Mouse (Mus musculus) heart, embryonic 16.5 days (tissue): ENCODE measurements at regions not wholly inside any gene's neighbourhood (a gene's known extent, or its start where the extent isn't known, plus 50 kb on each side); places are given as distances from the start of the nearest gene placed in this dataset.

Experiments
- ATAC-seq: fragments of 200-750 bp; cut with Nextera tagmentation; replicated peaks from 2 replicates; pipeline ENCODE4 v1.8.0; 2017; ENCODE audit warnings: moderate number of reproducible peaks; ENCODE audit not compliant: insufficient read depth, low FRiP score; ENCODE audit errors: extremely low read depth
- H3K27ac ChIP-seq: fragments of 300-500 bp; sonication (generic); 2 replicates; pipeline ENCODE4 v1.5.1; 2014; ENCODE audit warnings: mild to moderate bottlenecking, low read length, control low read depth, moderate library complexity
- H3K27me3 ChIP-seq: fragments of 300-500 bp; sonication (generic); 2 replicates; pipeline ENCODE4 v1.6.1; 2014; ENCODE audit warnings: low read length, mixed read lengths; ENCODE audit not compliant: control insufficient read depth, insufficient read depth
- H3K36me3 ChIP-seq: fragments of 300-500 bp; sonication (generic); 2 replicates; pipeline ENCODE4 v1.6.1; 2014; ENCODE audit not compliant: control insufficient read depth, insufficient read depth
- H3K4me1 ChIP-seq: fragments of 300-500 bp; sonication (generic); 2 replicates; pipeline ENCODE4 v1.6.1; 2014; ENCODE audit warnings: low read length, mixed read lengths; ENCODE audit not compliant: control insufficient read depth, insufficient read depth
- H3K4me2 ChIP-seq: fragments of 300-500 bp; sonication (generic); 2 replicates; pipeline ENCODE4 v1.6.1; 2014; ENCODE audit warnings: low read depth, mild to moderate bottlenecking, control low read depth, low read length
- H3K4me3 ChIP-seq: fragments of 300-500 bp; sonication (generic); 2 replicates; pipeline ENCODE4 v1.5.1; 2014; ENCODE audit warnings: mild to moderate bottlenecking, control low read depth, low read length
- H3K9ac ChIP-seq: fragments of 300-500 bp; sonication (generic); 2 replicates; pipeline ENCODE4 v1.6.1; 2014; ENCODE audit warnings: low read length, control low read depth
- H3K9me3 ChIP-seq: fragments of 300-500 bp; sonication (generic); replicated peaks from 2 replicates; pipeline ENCODE4 v1.6.1; 2016; ENCODE audit warnings: low read length; ENCODE audit not compliant: control insufficient read depth
- WGBS: fragments of 180-500 bp; shearing (Covaris S2); extraction: QIAGEN DNeasy Blood & Tissue Kit; methylation state at CpG from one replicate; pipeline ENCODE4 v1.1.7; 2014; 5-methylcytosine and 5-hydroxymethylcytosine counted together

- ATAC-seq: no peak
- H3K4me3 ChIP-seq: no peak overlapping the region
- no peaks in the 10 kb centered on the region for H3K27me3 ChIP-seq
- H3K9ac ChIP-seq: no peak overlapping the region
- H3K27ac ChIP-seq: no peak overlapping the region
- WGBS: 76% methylated on average over 4 of the region's 4 CpGs
- no peaks in the 10 kb centered on the region for H3K9me3 ChIP-seq
- H3K4me2 ChIP-seq: no peak overlapping the region
- H3K4me1 ChIP-seq: no peaks in the 10 kb centered on the region
- no peaks in the 10 kb centered on the region for H3K36me3 ChIP-seq
Observed at GRCm38 (mm10) chr2:159565255-159565654, 768.7 kb downstream of the Gm826 start.

DNA sequence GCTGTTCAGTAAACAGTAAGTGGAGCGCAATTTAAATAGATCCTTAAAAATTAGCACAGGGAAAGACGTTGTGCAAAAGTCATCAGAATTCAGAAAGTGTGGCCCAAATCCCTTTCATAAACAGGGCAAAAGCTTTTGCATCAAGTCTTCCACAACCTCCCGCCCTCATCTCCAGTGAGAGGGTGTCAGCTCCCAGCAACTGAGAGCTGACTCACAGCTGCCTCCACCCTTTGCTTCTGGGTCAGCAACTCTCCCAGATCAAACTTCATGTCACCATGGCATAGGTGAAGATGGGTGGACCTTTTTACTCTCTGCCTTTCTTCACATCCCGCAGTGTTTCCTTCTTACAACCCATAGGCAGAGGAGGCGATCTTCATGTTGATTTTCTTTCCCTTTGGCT, 768.0 kb downstream of the Gm826 start:
- H3K9ac ChIP-seq: no peak overlapping the region
- H3K27ac ChIP-seq: no peak overlapping the region
- H3K9me3 ChIP-seq: no peaks in the 10 kb centered on the region
- no peaks in the 10 kb centered on the region for H3K4me1 ChIP-seq
- no peaks in the 10 kb centered on the region for H3K27me3 ChIP-seq
- no peak overlapping the region for H3K4me3 ChIP-seq
- ATAC-seq: no peak
- H3K4me2 ChIP-seq: no peak overlapping the region
- 79% methylated on average over 5 of the region's 5 CpGs for WGBS
- no peaks in the 10 kb centered on the region for H3K36me3 ChIP-seq

DNA sequence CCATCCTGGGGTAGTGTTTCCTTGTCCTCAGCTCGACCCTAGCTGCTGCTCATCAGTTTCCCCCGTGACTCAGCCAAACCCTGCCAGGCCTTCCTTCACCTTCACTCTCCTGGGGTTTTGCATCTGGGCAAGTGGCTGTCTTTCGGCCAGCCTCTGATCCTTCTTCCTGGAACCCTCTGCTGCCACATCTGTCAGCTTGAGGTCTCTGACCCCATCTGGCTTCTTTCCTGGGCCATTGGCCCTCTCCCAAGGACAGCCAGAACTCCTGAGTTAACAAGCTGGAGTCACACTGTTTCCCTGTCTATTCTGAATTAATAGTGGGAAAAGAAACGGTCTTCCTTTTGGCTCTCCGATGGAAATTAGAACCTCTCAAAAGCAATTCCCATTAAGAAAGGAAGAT, 767.5 kb downstream of the Gm826 start:
- H3K9me3 ChIP-seq: no peaks in the 10 kb centered on the region
- no peaks in the 10 kb centered on the region for H3K4me1 ChIP-seq
- no peak overlapping the region for H3K4me3 ChIP-seq
- 54% methylated on average over 5 of the region's 5 CpGs for WGBS
- H3K36me3 ChIP-seq: no peaks in the 10 kb centered on the region
- no peak overlapping the region for H3K27ac ChIP-seq
- no peak overlapping the region for H3K9ac ChIP-seq
- H3K4me2 ChIP-seq: no peak overlapping the region
- no peaks in the 10 kb centered on the region for H3K27me3 ChIP-seq
- ATAC-seq: no peak

DNA sequence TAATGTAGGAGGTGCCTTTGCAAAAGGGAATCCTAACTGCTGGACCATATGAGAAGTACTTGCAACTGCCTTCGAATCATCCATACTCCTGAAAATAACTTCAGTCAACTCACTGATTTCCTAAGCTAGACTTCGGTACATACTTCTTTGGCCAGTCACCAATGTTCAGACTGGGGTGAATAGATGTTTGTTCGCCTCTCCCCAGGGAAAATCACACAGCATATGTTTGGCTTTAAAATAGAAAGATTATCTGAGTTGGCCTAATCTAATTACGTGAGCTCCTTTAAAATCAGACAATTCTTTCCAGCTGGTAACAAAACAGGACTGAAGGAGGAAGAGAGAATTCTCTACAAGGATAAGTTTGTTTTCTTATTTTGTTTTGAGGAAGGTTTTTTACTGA, 765.6 kb downstream of the Gm826 start:
- ATAC-seq: no peak
- WGBS: 72% methylated on average over 4 of the region's 4 CpGs
- Histone ChIP-seq H3K36me3 (no peaks in the 10 kb centered on the region), H3K4me3 (no peak overlapping the region), H3K9ac (no peak overlapping the region), H3K4me1 (no peaks in the 10 kb centered on the region), H3K27me3 (no peaks in the 10 kb centered on the region), H3K27ac (no peak overlapping the region), H3K4me2 (no peak overlapping the region), H3K9me3 (no peaks in the 10 kb centered on the region)

GRCm38 (mm10) chr2:159571862-159572261, 762.1 kb downstream of the Gm826 start:
- H3K9me3 ChIP-seq: no peaks in the 10 kb centered on the region
- H3K27me3 ChIP-seq: no peaks in the 10 kb centered on the region
- WGBS: 74% methylated on average over 2 of the region's 2 CpGs
- no peak overlapping the region for H3K27ac ChIP-seq
- no peak overlapping the region for H3K4me3 ChIP-seq
- no peak for ATAC-seq
- no peak overlapping the region for H3K4me2 ChIP-seq
- H3K36me3 ChIP-seq: no peaks in the 10 kb centered on the region
- H3K4me1 ChIP-seq: no peaks in the 10 kb centered on the region
- no peak overlapping the region for H3K9ac ChIP-seq

GRCm38 (mm10) chr2:159575271-159575670, 758.7 kb downstream of the Gm826 start:
- Histone ChIP-seq H3K4me1 (no peaks in the 10 kb centered on the region), H3K9me3 (no peaks in the 10 kb centered on the region), H3K36me3 (no peaks in the 10 kb centered on the region), H3K27me3 (no peaks in the 10 kb centered on the region), H3K4me3 (no peak overlapping the region), H3K4me2 (no peak overlapping the region), H3K27ac (no peak overlapping the region), H3K9ac (no peak overlapping the region)
- no peak for ATAC-seq
- 81% methylated on average over 5 of the region's 5 CpGs for WGBS

- no peaks in the 10 kb centered on the region for H3K9me3 ChIP-seq
- no peak overlapping the region for H3K4me3 ChIP-seq
- no peaks in the 10 kb centered on the region for H3K36me3 ChIP-seq
- no peaks in the 10 kb centered on the region for H3K4me1 ChIP-seq
- H3K9ac ChIP-seq: no peak overlapping the region
- WGBS: 49% methylated on average over 8 of the region's 8 CpGs
- no peak overlapping the region for H3K27ac ChIP-seq
- no peaks in the 10 kb centered on the region for H3K27me3 ChIP-seq
- ATAC-seq: no peak
- H3K4me2 ChIP-seq: no peak overlapping the region
Observed at GRCm38 (mm10) chr2:159583103-159583502, 750.9 kb downstream of the Gm826 start.

- H3K4me3 ChIP-seq: no peak overlapping the region
- H3K4me1 ChIP-seq: no peaks in the 10 kb centered on the region
- H3K9ac ChIP-seq: no peak overlapping the region
- H3K36me3 ChIP-seq: no peaks in the 10 kb centered on the region
- no peak for ATAC-seq
- no peaks in the 10 kb centered on the region for H3K27me3 ChIP-seq
- no peak overlapping the region for H3K4me2 ChIP-seq
- H3K27ac ChIP-seq: no peak overlapping the region
- no peaks in the 10 kb centered on the region for H3K9me3 ChIP-seq
Observed at GRCm38 (mm10) chr2:159584641-159585040, 749.3 kb downstream of the Gm826 start.

DNA sequence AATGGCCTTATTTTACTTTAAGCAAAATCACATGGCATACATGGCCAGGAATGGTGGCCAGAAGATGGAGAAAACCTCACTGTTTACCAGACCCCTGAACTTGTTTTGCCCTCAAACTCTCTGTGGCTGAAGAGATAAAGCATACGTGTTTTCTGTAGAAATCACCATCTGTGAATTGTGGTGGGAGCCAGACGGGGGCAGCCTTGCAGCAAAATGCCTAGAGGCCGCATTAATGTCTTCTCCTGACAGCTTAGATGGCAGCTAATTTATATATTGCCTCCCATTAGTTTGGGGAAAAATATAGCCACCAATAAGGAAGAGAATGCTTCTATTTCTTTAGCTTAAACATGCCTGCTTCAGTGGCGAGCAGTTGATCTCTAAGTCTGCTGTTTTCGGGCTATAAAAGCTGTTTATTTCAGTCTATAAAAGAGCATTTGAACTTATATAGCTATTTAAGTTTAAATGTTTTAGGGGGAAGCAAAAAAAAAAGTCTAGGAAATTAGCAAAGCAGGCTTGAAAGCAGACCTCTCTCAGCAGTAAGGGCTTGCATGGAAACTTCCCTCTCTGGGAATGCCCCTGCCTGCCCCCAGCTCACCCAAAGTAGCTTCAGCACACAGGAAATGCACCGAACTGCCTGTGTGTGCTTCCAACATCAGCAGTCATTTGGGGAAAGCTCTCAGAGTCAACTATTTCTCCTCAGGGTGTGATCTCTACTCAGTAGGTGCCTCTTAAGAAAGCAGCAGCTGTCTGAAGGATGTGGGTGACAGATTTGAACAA, 747.1 kb downstream of the Gm826 start:
- WGBS: 46% methylated on average over 6 of the region's 6 CpGs
- ATAC-seq: no peak

More for the DNA sequence above, 747.1 kb downstream of the Gm826 start:
- H3K4me3 ChIP-seq: no peak overlapping the region
- H3K27ac ChIP-seq: no peak overlapping the region
- H3K9me3 ChIP-seq: no peaks in the 10 kb centered on the region
- H3K4me1 ChIP-seq: no peaks in the 10 kb centered on the region
- no peaks in the 10 kb centered on the region for H3K27me3 ChIP-seq
- H3K36me3 ChIP-seq: no peaks in the 10 kb centered on the region
- no peak overlapping the region for H3K9ac ChIP-seq
- H3K4me2 ChIP-seq: no peak overlapping the region
